ENCODE assay signal across 7 mouse cellular contexts in genomic region chr9:20492527-20493233, GRCm38 (mm10). TPM values are rescaled to one million over a fixed set of nuclear protein-coding genes. Genes with fewer than 3 reads are reported as not detected.
DNase-seq lines count a peak whose midpoint lies in the region; ATAC-seq lines count a peak whose summit lies in the region.

Gene Zfp426 (minus strand): TSS chr9:20492746.

- H3K36me3 ChIP-seq in limb, embryonic 10.5 days, result peaks cover 55% of the 10 kb centered on the region
- H3K36me3 ChIP-seq in midbrain, embryonic 13.5 days, result peaks cover 27% of the 10 kb centered on the region

- peak; percentile 84 for ATAC-seq in granulocyte monocyte progenitor cell, adult 5-6 weeks (replicated peaks; ENCODE audit: poor library complexity, severe bottlenecking)
- ATAC-seq in midbrain, embryonic 13.5 days, result peak; percentile 98

- WGBS in limb, embryonic 10.5 days, result 2% methylated on average over 40 of the region's 40 CpGs
- under 1% methylated on average over 40 of the region's 40 CpGs for WGBS in midbrain, embryonic 13.5 days

- H3K4me2 ChIP-seq in midbrain, embryonic 13.5 days (replicated peaks), result peak within 1 kb of the TSS; percentile 83

- no peaks in the 10 kb centered on the region for H3K27me3 ChIP-seq in limb, embryonic 10.5 days (ENCODE audit: low read depth, poor library complexity, severe bottlenecking)
- H3K27me3 ChIP-seq in midbrain, embryonic 13.5 days, result no peaks in the 10 kb centered on the region

- H3K9ac ChIP-seq in midbrain, embryonic 13.5 days (replicated peaks), result peak within 1 kb of the TSS; percentile 94

- peak; percentile 75 for DNase-seq in adrenal gland, adult 8-10 months
- peak; percentile 89 for DNase-seq in embryo, embryonic 9.5 days (ENCODE audit: extremely low spot score)
- peak; percentile 84 for DNase-seq in kidney, adult 11 months
- DNase-seq in limb, embryonic 10.5 days (ENCODE audit: low spot score), result peak; percentile 90
- peak; percentile 83 for DNase-seq in spleen, adult 12 weeks (ENCODE audit: low spot score)

- H3K4me1 ChIP-seq in limb, embryonic 10.5 days, result peaks cover 18% of the 10 kb centered on the region
- peaks cover 38% of the 10 kb centered on the region for H3K4me1 ChIP-seq in midbrain, embryonic 13.5 days (replicated peaks)

- H3K9me3 ChIP-seq in limb, embryonic 10.5 days (replicated peaks), result no peaks in the 10 kb centered on the region
- no peaks in the 10 kb centered on the region for H3K9me3 ChIP-seq in midbrain, embryonic 13.5 days

- H3K4me3 ChIP-seq in limb, embryonic 10.5 days, result peak within 1 kb of the TSS; percentile 90
- peak within 1 kb of the TSS; percentile 94 for H3K4me3 ChIP-seq in midbrain, embryonic 13.5 days (replicated peaks)

- H3K27ac ChIP-seq in limb, embryonic 10.5 days, result peak within 1 kb of the TSS; percentile 93
- peak within 1 kb of the TSS; percentile 94 for H3K27ac ChIP-seq in midbrain, embryonic 13.5 days

RNA-seq across cellular contexts. Expression of gene Zfp426, which starts in this region (rescaled TPM):
- 10 to 100 TPM; 29.4 to 33.4 (median 32.1) TPM for total RNA-seq in adrenal gland, adult 8-10 months (2022)
- 18.3 and 22.9 TPM in 2 replicates for total RNA-seq in granulocyte monocyte progenitor cell, adult 5-6 weeks (2014; fragmentation: Nextera tagmentation)
- total RNA-seq in granulocyte monocyte progenitor cell, adult 5-6 weeks (2017), result 22.1 and 22.6 TPM in 2 replicates
- polyA plus RNA-seq in limb, embryonic 10.5 days (2016; fragmentation: Nextera tagmentation; extraction: Ambion mirVana), result 17.7 and 23.6 TPM in 2 replicates
- polyA plus RNA-seq in midbrain, embryonic 13.5 days (2015; fragmentation: Nextera tagmentation; extraction: Ambion mirVana), result 33.1 and 35.4 TPM in 2 replicates

Comparison
In these comparisons a context has a peak if more than half of its experiments do, and no peak if none do; other contexts are left out.
1. Peak in every context shown above with its lines: DNase-seq, ATAC-seq, H3K4me3 ChIP-seq and H3K27ac ChIP-seq.